10 mouse cellular contexts compared by ENCODE assay signal in the genomic region with DNA sequence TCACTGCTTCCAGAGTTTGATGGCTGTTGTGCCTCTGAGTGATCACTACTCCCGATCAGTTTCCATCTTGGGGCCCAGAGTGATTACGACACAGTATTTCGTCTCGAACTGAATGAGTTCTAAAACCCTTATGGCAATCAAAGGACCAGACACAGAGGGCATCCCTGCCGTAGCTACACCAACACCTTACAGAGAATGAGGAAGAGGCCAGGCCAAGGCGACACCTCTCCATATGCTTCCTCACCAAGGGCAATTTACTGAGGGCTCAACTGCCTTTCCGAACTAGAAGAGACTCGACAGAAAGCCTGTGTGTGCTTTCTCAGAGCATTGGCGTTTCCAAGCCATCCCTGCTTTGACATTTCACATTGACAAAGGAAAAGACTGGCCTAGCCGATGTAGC.
A peak's percentile ranks its signal among the peaks of the same experiment; 100 is the strongest.
DNase-seq lines count a peak whose midpoint lies in the region; ATAC-seq and TF ChIP-seq lines count a peak whose summit lies in the region.
"Had no signal": no experiment of that assay in that cellular context is flagged by ENCODE, and none has a peak within 500 bp of the region (broad histone marks: within the 10 kb centered on the region; RNA-seq: fewer than 3 reads in every experiment).

No protein-coding gene starts in this region.

- peak overlapping the region; percentile 66 for H3K27ac ChIP-seq in forebrain, postnatal 0 days (ENCODE audit: low read depth, low read length)
- H3K27ac ChIP-seq in forebrain, embryonic 16.5 days (ENCODE audit: low read length): no peak overlapping the region
- no peak overlapping the region for H3K27ac ChIP-seq in kidney, embryonic 14.5 days (ENCODE audit: low read depth, low read length)
- H3K27ac ChIP-seq in midbrain, embryonic 16.5 days (ENCODE audit: low read length): no peak overlapping the region
- H3K27ac ChIP-seq in midbrain, postnatal 0 days (ENCODE audit: low read depth, low read length): no peak overlapping the region
- H3K27ac ChIP-seq in stomach, postnatal 0 days (replicated peaks): no peak overlapping the region; the same call in 1 of the 2 replicates

- ATAC-seq in forebrain, postnatal 0 days: no peak
- no peak for ATAC-seq in forebrain, embryonic 16.5 days
- ATAC-seq in kidney, embryonic 14.5 days (ENCODE audit: low FRiP score, low TSS enrichment): no peak
- ATAC-seq in midbrain, embryonic 16.5 days: no peak
- no peak for ATAC-seq in midbrain, postnatal 0 days (ENCODE audit: low FRiP score)
- ATAC-seq in stomach, postnatal 0 days (ENCODE audit: low FRiP score, low TSS enrichment): no peak

- WGBS in forebrain, postnatal 0 days: 70% methylated on average over 10 of the region's 10 CpGs
- 76% methylated on average over 10 of the region's 10 CpGs for WGBS in forebrain, embryonic 16.5 days
- 17% methylated on average over 10 of the region's 10 CpGs for WGBS in kidney, embryonic 14.5 days
- WGBS in midbrain, embryonic 16.5 days: 76% methylated on average over 10 of the region's 10 CpGs
- 72% methylated on average over 10 of the region's 10 CpGs for WGBS in midbrain, postnatal 0 days
- WGBS in stomach, postnatal 0 days: 66% methylated on average over 10 of the region's 10 CpGs

- no peaks in the 10 kb centered on the region for H3K36me3 ChIP-seq in forebrain, postnatal 0 days (ENCODE audit: insufficient read depth)
- H3K36me3 ChIP-seq in forebrain, embryonic 16.5 days (ENCODE audit: control insufficient read depth, insufficient read depth): no peaks in the 10 kb centered on the region
- H3K36me3 ChIP-seq in kidney, embryonic 14.5 days (ENCODE audit: control insufficient read depth, insufficient read depth, low read length): no peaks in the 10 kb centered on the region
- no peaks in the 10 kb centered on the region for H3K36me3 ChIP-seq in midbrain, embryonic 16.5 days (ENCODE audit: control insufficient read depth, insufficient read depth, low read length)
- no peaks in the 10 kb centered on the region for H3K36me3 ChIP-seq in midbrain, postnatal 0 days (ENCODE audit: insufficient read depth, low read length)
- no peaks in the 10 kb centered on the region for H3K36me3 ChIP-seq in stomach, postnatal 0 days (ENCODE audit: control insufficient read depth, insufficient read depth, low read length)

- no peaks in the 10 kb centered on the region for H3K27me3 ChIP-seq in forebrain, postnatal 0 days (ENCODE audit: insufficient read depth, low read length)
- H3K27me3 ChIP-seq in forebrain, embryonic 16.5 days (replicated peaks; ENCODE audit: control insufficient read depth, insufficient read depth, low read length): no peaks in the 10 kb centered on the region
- H3K27me3 ChIP-seq in kidney, embryonic 14.5 days (ENCODE audit: control insufficient read depth, insufficient read depth, low read length): no peaks in the 10 kb centered on the region
- H3K27me3 ChIP-seq in midbrain, embryonic 16.5 days (ENCODE audit: control insufficient read depth, insufficient read depth, low read depth, low read length): no peaks in the 10 kb centered on the region
- no peaks in the 10 kb centered on the region for H3K27me3 ChIP-seq in midbrain, postnatal 0 days (ENCODE audit: insufficient read depth, low read length)
- no peaks in the 10 kb centered on the region for H3K27me3 ChIP-seq in stomach, postnatal 0 days (ENCODE audit: control insufficient read depth, insufficient read depth, low read length)

- H3K4me1 ChIP-seq in forebrain, postnatal 0 days (ENCODE audit: insufficient read depth): peaks cover 5% of the 10 kb centered on the region; the same call in 1 of the 2 replicates
- H3K4me1 ChIP-seq in forebrain, embryonic 16.5 days (replicated peaks; ENCODE audit: control insufficient read depth, insufficient read depth, low read length): peaks cover 5% of the 10 kb centered on the region; the same call in 1 of the 2 replicates
- no peaks in the 10 kb centered on the region for H3K4me1 ChIP-seq in kidney, embryonic 14.5 days (ENCODE audit: control insufficient read depth, insufficient read depth, low read length)
- no peaks in the 10 kb centered on the region for H3K4me1 ChIP-seq in midbrain, embryonic 16.5 days (ENCODE audit: control insufficient read depth, insufficient read depth, low read length)
- no peaks in the 10 kb centered on the region for H3K4me1 ChIP-seq in midbrain, postnatal 0 days (ENCODE audit: insufficient read depth, low read length)
- no peaks in the 10 kb centered on the region for H3K4me1 ChIP-seq in stomach, postnatal 0 days (replicated peaks; ENCODE audit: control insufficient read depth, insufficient read depth)

- no peak overlapping the region for H3K9ac ChIP-seq in forebrain, postnatal 0 days
- no peak overlapping the region for H3K9ac ChIP-seq in forebrain, embryonic 16.5 days (replicated peaks; ENCODE audit: low read depth, low read length)
- H3K9ac ChIP-seq in kidney, embryonic 14.5 days (ENCODE audit: low read depth, low read length): peak overlapping the region; percentile 44; the same call in 1 of the 2 replicates
- H3K9ac ChIP-seq in midbrain, embryonic 16.5 days (ENCODE audit: low read depth, low read length): no peak overlapping the region
- no peak overlapping the region for H3K9ac ChIP-seq in midbrain, postnatal 0 days (replicated peaks; ENCODE audit: low read length, poor library complexity, severe bottlenecking)
- H3K9ac ChIP-seq in stomach, postnatal 0 days (ENCODE audit: low read length): no peak overlapping the region

- TF ChIP-seq CTCF in forebrain, postnatal 0 days (IDR thresholded peaks at IDR 0.05; ENCODE audit: low read depth): no peak
- TF ChIP-seq CTCF in midbrain, postnatal 0 days (IDR thresholded peaks at IDR 0.05): no peak
- TF ChIP-seq CTCF in stomach, postnatal 0 days (IDR thresholded peaks at IDR 0.05; ENCODE audit: low read depth): no peak

- DNase-seq in forebrain, postnatal 0 days: no peak
- no peak for DNase-seq in kidney, postnatal 14 days
- DNase-seq in midbrain, postnatal 0 days (ENCODE audit: low spot score): no peak
- DNase-seq in stomach, postnatal 0 days (ENCODE audit: low spot score): no peak
- DNase-seq in frontal cortex, adult 2 months (ENCODE audit: extremely low spot score in 1 of 2, low spot score in 1 of 2): no peak
- DNase-seq: gastrocnemius, postnatal 25 days; kidney, adult 8-10 months had no signal

- no peak overlapping the region for H3K4me3 ChIP-seq in forebrain, postnatal 0 days (ENCODE audit: low read depth, low read length)
- no peak overlapping the region for H3K4me3 ChIP-seq in forebrain, embryonic 16.5 days (replicated peaks; ENCODE audit: low read length)
- peak overlapping the region; percentile 30; the same call in 1 of the 2 replicates for H3K4me3 ChIP-seq in kidney, embryonic 14.5 days (ENCODE audit: low read length)
- H3K4me3 ChIP-seq in midbrain, embryonic 16.5 days (ENCODE audit: low read depth, low read length): no peak overlapping the region
- H3K4me3 ChIP-seq in midbrain, postnatal 0 days (ENCODE audit: low read depth, low read length): no peak overlapping the region
- H3K4me3 ChIP-seq in stomach, postnatal 0 days (ENCODE audit: low read depth, low read length): no peak overlapping the region

- no peak for TF ChIP-seq EP300 in stomach, postnatal 0 days (optimal IDR thresholded peaks at IDR 0.05)

- peak overlapping the region; percentile 4; the same call in 1 of the 2 replicates for H3K4me2 ChIP-seq in forebrain, postnatal 0 days (ENCODE audit: low read depth)
- H3K4me2 ChIP-seq in forebrain, embryonic 16.5 days (ENCODE audit: low read length): no peak overlapping the region
- peak overlapping the region; percentile 42 for H3K4me2 ChIP-seq in kidney, embryonic 14.5 days (replicated peaks; ENCODE audit: low read depth, low read length)
- peak overlapping the region; percentile 23; the same call in 1 of the 2 replicates for H3K4me2 ChIP-seq in midbrain, embryonic 16.5 days (ENCODE audit: low read length)
- H3K4me2 ChIP-seq in midbrain, postnatal 0 days (ENCODE audit: low read depth, low read length, poor library complexity, severe bottlenecking): no peak overlapping the region
- 0 out of 2 replicates have a peak overlapping the region, but pooled peaks have one; percentile 27 for H3K4me2 ChIP-seq in stomach, postnatal 0 days (replicated peaks; ENCODE audit: low read depth)

- H3K9me3 ChIP-seq in forebrain, postnatal 0 days (ENCODE audit: low read length): no peaks in the 10 kb centered on the region
- no peaks in the 10 kb centered on the region for H3K9me3 ChIP-seq in forebrain, embryonic 16.5 days (ENCODE audit: control insufficient read depth, low read length)
- no peaks in the 10 kb centered on the region for H3K9me3 ChIP-seq in kidney, embryonic 14.5 days (ENCODE audit: control insufficient read depth, low read length)
- H3K9me3 ChIP-seq in midbrain, embryonic 16.5 days (replicated peaks; ENCODE audit: control insufficient read depth, low read length, poor library complexity, severe bottlenecking): no peaks in the 10 kb centered on the region
- no peaks in the 10 kb centered on the region for H3K9me3 ChIP-seq in midbrain, postnatal 0 days (ENCODE audit: low read length)
- no peaks in the 10 kb centered on the region for H3K9me3 ChIP-seq in stomach, postnatal 0 days (ENCODE audit: control insufficient read depth, low read length)

Comparison
In these comparisons a context has a peak if more than half of its experiments do, and no peak if none do; other contexts are left out.
1. H3K4me2 ChIP-seq: peak in forebrain, postnatal 0 days (single experiment), kidney, embryonic 14.5 days (single experiment), midbrain, embryonic 16.5 days (single experiment) and stomach, postnatal 0 days (single experiment); none in forebrain, embryonic 16.5 days (single experiment) and midbrain, postnatal 0 days (single experiment).